In the genomic region with DNA sequence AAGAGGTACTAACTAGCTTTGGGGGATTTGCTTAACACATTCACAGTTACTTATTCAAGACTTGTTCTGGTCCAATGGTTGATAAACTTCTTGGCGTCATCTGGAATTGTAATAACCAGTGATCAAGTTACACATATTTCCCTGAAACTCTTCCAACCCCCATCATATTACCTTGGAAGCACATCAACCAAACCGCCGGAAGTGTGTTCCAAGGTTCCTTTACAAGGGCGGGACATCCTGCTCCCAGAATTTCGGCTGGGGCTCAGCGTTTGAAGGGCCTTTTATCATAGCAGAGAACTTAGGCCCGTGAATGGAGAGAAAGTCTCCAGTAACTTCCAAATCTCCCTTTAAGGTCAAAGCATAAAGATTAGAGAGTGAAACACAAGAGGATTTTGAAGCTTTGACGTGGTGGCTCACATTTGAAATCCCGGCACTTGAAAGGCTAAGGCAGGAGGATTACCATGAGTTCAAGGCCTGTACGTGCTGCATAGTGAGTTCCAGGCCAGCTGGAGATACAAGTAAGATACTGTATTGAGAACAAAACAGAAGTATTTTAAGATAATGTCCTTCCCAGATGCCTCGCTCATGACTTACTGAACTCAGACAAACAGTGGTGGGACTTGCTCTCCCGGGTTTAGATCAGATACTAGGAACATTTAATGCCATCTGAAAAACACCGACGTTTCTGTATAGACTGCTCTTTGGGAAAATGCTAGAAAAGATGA, we compare ENCODE assay signal across 11 mouse cellular contexts.
DNase-seq lines count a peak whose midpoint lies in the region; ATAC-seq and TF ChIP-seq lines count a peak whose summit lies in the region.
"Had no signal": no experiment of that assay in that cellular context is flagged by ENCODE, and none has a peak within 500 bp of the region (broad histone marks: within the 10 kb centered on the region; RNA-seq: fewer than 3 reads in every experiment).

No protein-coding gene starts in this region.

- 74% methylated on average over 14 of the region's 14 CpGs for WGBS in kidney, embryonic 15.5 days
- WGBS in embryonic facial prominence, embryonic 14.5 days = 57% methylated on average over 14 of the region's 14 CpGs
- WGBS in limb, embryonic 15.5 days = 56% methylated on average over 14 of the region's 14 CpGs
- 84% methylated on average over 14 of the region's 14 CpGs for WGBS in intestine, postnatal 0 days

- no peak for TF ChIP-seq CTCF in intestine, postnatal 0 days (IDR thresholded peaks at IDR 0.05; ENCODE audit: low read depth)

- no peak overlapping the region for H3K4me2 ChIP-seq in kidney, embryonic 15.5 days
- H3K4me2 ChIP-seq in embryonic facial prominence, embryonic 14.5 days (ENCODE audit: low read depth, low read length) = no peak overlapping the region
- H3K4me2 ChIP-seq in limb, embryonic 15.5 days = no peak overlapping the region
- H3K4me2 ChIP-seq in intestine, postnatal 0 days (replicated peaks; ENCODE audit: low read depth) = no peak overlapping the region
- H3K4me2 ChIP-seq: midbrain, embryonic 13.5 days had no signal

- H3K9me3 ChIP-seq in kidney, embryonic 15.5 days (replicated peaks) = no peaks in the 10 kb centered on the region
- no peaks in the 10 kb centered on the region for H3K9me3 ChIP-seq in embryonic facial prominence, embryonic 14.5 days (ENCODE audit: control insufficient read depth, low read length)
- no peaks in the 10 kb centered on the region for H3K9me3 ChIP-seq in limb, embryonic 15.5 days
- no peaks in the 10 kb centered on the region for H3K9me3 ChIP-seq in intestine, postnatal 0 days (ENCODE audit: control insufficient read depth)
- H3K9me3 ChIP-seq: midbrain, embryonic 13.5 days had no signal

- no peak for DNase-seq in kidney, adult 8-10 months
- DNase-seq in embryonic facial prominence, embryonic 14.5 days (ENCODE audit: low spot score) = peak; percentile 69
- DNase-seq in heart, adult 9 months (ENCODE audit: low spot score in 2 of 2) = peak; percentile 36 to 44
- DNase-seq in retina, postnatal 1 day = no peak
- DNase-seq: cerebellum, adult 11-12 months; thymus, postnatal 36 days had no signal

- H3K9ac ChIP-seq in kidney, embryonic 15.5 days = no peak overlapping the region
- no peak overlapping the region for H3K9ac ChIP-seq in embryonic facial prominence, embryonic 14.5 days (ENCODE audit: low read depth, low read length)
- H3K9ac ChIP-seq in limb, embryonic 15.5 days = no peak overlapping the region
- H3K9ac ChIP-seq in intestine, postnatal 0 days (ENCODE audit: low read depth, low read length) = no peak overlapping the region
- H3K9ac ChIP-seq: midbrain, embryonic 13.5 days had no signal

- H3K27me3 ChIP-seq in kidney, embryonic 15.5 days = no peaks in the 10 kb centered on the region
- no peaks in the 10 kb centered on the region for H3K27me3 ChIP-seq in embryonic facial prominence, embryonic 14.5 days (replicated peaks; ENCODE audit: control insufficient read depth, insufficient read depth, low read length)
- no peaks in the 10 kb centered on the region for H3K27me3 ChIP-seq in limb, embryonic 15.5 days
- no peaks in the 10 kb centered on the region for H3K27me3 ChIP-seq in intestine, postnatal 0 days (replicated peaks; ENCODE audit: control insufficient read depth, insufficient read depth, low read length)
- H3K27me3 ChIP-seq: midbrain, embryonic 13.5 days had no signal

- no peak overlapping the region for H3K4me3 ChIP-seq in kidney, embryonic 15.5 days (replicated peaks)
- no peak overlapping the region for H3K4me3 ChIP-seq in embryonic facial prominence, embryonic 14.5 days (ENCODE audit: low read depth, low read length)
- H3K4me3 ChIP-seq in limb, embryonic 15.5 days = no peak overlapping the region
- H3K4me3 ChIP-seq in intestine, postnatal 0 days (ENCODE audit: low read depth, low read length) = no peak overlapping the region
- H3K4me3 ChIP-seq: midbrain, embryonic 13.5 days had no signal

- ATAC-seq in kidney, embryonic 15.5 days (replicated peaks; ENCODE audit: low FRiP score) = no peak
- peak; percentile 23 for ATAC-seq in embryonic facial prominence, embryonic 14.5 days (ENCODE audit: low read depth)
- no peak for ATAC-seq in limb, embryonic 15.5 days (ENCODE audit: insufficient number of reproducible peaks, low FRiP score, low TSS enrichment, low read depth)
- ATAC-seq in intestine, postnatal 0 days = no peak
- ATAC-seq: midbrain, embryonic 13.5 days had no signal

- no peaks in the 10 kb centered on the region for H3K36me3 ChIP-seq in kidney, embryonic 15.5 days
- no peaks in the 10 kb centered on the region for H3K36me3 ChIP-seq in embryonic facial prominence, embryonic 14.5 days (ENCODE audit: control insufficient read depth, insufficient read depth, low read length)
- no peaks in the 10 kb centered on the region for H3K36me3 ChIP-seq in limb, embryonic 15.5 days
- H3K36me3 ChIP-seq in intestine, postnatal 0 days (ENCODE audit: control insufficient read depth, insufficient read depth) = no peaks in the 10 kb centered on the region
- H3K36me3 ChIP-seq: midbrain, embryonic 13.5 days had no signal

- peaks cover 39% of the 10 kb centered on the region for H3K4me1 ChIP-seq in kidney, embryonic 15.5 days
- peaks cover 30% of the 10 kb centered on the region for H3K4me1 ChIP-seq in embryonic facial prominence, embryonic 14.5 days (ENCODE audit: control insufficient read depth, insufficient read depth, low read length)
- H3K4me1 ChIP-seq in limb, embryonic 15.5 days = peaks cover 26% of the 10 kb centered on the region
- 0 out of 2 replicates have a peak, but pooled peaks cover 2% of the 10 kb centered on the region for H3K4me1 ChIP-seq in intestine, postnatal 0 days (replicated peaks; ENCODE audit: control insufficient read depth, insufficient read depth, low read length)

- H3K27ac ChIP-seq in kidney, embryonic 15.5 days = 0 out of 2 replicates have a peak overlapping the region, but pooled peaks have one; percentile 2
- H3K27ac ChIP-seq in embryonic facial prominence, embryonic 14.5 days (replicated peaks; ENCODE audit: low read depth, low read length) = peak overlapping the region; percentile 54
- H3K27ac ChIP-seq in limb, embryonic 15.5 days = peak overlapping the region; percentile 60
- H3K27ac ChIP-seq in intestine, postnatal 0 days (ENCODE audit: low read depth, low read length) = no peak overlapping the region
- H3K27ac ChIP-seq: macrophage; midbrain, embryonic 13.5 days had no signal

Comparison
In these comparisons a context has a peak if more than half of its experiments do, and no peak if none do; other contexts are left out.
1. DNase-seq: peak in embryonic facial prominence, embryonic 14.5 days (single experiment) and heart, adult 9 months (2 of 2); none in kidney, adult 8-10 months (0 of 2) and retina, postnatal 1 day (single experiment).